Mouse (Mus musculus): ENCODE measurements around the gene Supt4a.

The Supt4a gene

DNA sequence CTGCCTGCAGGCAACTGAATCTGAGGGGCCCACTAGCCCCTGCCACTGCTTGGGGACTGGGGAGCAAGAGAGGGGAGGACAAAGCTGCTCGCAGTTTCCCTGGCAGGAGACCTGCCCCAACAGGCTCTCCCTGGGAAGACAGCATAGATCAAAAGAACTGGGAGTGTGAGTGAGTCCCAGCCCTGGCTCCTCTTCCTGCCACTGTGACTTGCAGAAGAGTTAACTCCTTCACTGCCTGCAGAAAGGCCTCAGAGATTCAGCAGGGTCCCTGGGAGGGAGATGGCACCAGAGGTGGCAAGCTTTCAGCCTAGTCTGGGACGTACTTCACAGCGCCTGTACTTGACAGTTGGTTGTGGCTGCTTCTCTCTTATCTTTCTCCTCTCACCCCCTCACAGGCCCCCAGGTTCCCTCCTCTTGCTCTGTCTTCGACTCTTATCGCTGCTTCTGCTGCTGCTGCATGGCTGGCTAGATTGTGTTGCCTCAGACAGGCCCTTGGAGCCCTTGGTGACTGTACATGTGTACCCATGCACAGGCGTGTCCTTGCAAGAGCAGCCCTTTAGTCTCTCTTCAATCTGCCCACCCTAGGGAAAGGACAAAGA lies 11.3 kb upstream of the Supt4a start:
- DNase-seq = no peak

GRCm38 (mm10) chr11:87727021-87727420 lies 10.3 kb upstream of the Supt4a start:
- DNase-seq = no peak

GRCm38 (mm10) chr11:87727471-87727870 lies 9.9 kb upstream of the Supt4a start:
- no peak for DNase-seq

GRCm38 (mm10) chr11:87728850-87729592 lies 8.3 kb upstream of the Supt4a start:
- DNase-seq = no peak

GRCm38 (mm10) chr11:87729593-87730185 lies 7.7 kb upstream of the Supt4a start:
- no peak for DNase-seq

- DNase-seq = no peak
Observed at GRCm38 (mm10) chr11:87730652-87731310, 6.6 kb upstream of the Supt4a start.

- DNase-seq = no peak
Observed at GRCm38 (mm10) chr11:87734346-87734745, 3.0 kb upstream of the Supt4a start.

DNA sequence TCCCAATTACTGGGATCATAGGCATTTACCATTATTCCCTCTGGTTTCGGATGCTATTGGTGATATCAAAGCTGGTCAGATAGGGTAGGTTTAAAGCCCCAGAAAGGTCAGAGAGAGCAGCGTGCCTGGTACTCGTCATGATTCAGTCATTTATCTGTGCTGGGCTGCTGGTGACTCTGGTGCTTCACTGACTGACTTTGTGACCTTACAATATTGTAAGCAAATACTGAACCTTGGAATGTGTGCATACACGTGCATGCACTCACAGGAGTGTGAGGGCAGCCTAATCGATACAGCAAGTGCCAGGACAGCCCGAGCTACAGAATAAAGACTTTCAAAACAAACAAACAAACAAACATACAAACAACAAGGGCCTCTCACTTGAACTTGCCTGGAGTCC lies 1.7 kb upstream of the Supt4a start:
- DNase-seq = no peak

DNA sequence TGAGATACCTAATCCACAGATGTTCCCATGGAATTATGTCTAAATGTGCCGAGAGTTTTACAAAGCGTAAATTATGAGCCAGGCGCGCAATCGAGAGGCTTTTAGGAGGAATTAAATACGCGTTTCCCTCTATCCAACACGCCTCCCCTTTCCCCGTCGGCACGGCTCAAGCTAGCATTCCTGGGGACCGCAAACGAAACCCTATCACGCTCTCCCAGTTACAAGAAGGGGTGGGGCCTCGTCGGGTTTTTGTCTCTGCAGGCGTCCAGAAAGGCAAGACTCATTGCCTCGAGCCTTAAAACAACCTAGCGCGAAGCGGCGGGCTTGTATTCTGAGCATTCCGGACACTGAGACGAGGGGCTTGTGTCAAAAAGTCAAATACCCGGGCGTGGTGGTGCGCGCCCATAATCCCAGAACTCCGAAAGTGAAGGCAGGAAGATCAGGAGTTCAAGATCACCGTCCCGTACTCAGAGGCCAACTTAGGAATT lies 661 bp upstream of the Supt4a start:
- peak; percentile 55 to 74 for DNase-seq

DNA sequence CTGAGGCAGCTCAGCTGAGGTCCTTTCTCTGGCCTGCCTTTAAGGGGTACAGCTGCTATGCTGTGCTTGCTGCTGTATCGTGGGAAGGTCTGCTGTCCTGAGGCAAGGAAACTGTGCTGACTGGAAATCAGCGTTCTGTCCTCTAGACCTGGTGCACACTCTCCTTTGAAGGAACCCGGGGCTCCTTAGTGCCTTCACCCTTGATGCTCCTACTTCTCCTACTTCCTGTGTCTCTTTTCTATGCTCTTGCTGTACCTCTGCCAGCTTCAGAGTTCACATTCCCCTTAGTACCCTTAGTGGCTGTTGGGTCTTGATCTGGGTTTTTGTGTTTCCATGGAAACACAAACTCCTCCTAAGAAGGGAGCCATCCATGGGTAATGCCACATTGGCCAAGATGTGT lies 6.3 kb downstream of the Supt4a start:
- no peak for DNase-seq

- DNase-seq = no peak
Observed at GRCm38 (mm10) chr11:87744964-87745363, 7.6 kb downstream of the Supt4a start.

GRCm38 (mm10) chr11:87745632-87746555 lies 8.5 kb downstream of the Supt4a start:
- DNase-seq = no peak

DNA sequence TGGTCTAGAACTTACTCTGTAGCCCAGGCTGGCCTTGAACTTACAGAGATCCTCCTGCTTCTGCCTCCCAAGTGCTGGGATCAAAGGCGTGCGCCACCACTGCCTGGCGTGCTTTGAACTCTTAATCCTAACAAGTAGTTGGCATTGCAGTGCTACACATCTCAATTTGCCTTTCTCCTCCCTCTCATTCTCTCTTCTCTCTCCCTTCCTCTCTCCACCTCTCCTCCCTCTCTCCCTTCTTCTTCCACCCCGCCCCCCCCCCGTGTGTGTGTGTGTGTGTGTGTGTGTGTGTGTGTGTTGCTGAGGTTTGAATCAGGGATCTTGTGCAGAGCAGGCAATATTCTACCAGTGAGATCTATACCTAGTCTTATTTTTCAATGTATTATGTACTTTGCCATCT lies 10.0 kb downstream of the Supt4a start:
- no peak for DNase-seq

DNA sequence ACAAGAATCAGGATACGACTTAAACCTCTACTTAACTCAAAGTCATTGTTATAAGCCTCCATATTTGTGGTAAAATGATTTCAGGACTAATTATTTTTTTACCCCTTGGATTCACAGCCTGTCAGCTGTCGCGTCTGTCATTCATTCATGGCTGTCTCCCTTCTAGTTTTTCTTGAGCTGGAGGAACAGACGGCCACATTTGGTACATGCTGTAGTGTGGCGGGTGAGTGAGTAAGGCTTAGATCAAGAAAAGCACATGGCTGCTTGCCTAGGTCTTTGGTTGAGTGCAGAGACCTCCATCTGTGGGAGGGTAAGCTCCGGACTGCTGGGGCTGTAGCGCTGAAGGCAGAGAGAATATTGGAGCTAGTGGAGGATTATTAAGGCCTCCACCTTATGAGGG lies 10.4 kb downstream of the Supt4a start:
- no peak for DNase-seq

GRCm38 (mm10) chr11:87748132-87749119 lies 11.1 kb downstream of the Supt4a start:
- DNase-seq = peak in 1 of 2 experiments; percentile 43

DNA sequence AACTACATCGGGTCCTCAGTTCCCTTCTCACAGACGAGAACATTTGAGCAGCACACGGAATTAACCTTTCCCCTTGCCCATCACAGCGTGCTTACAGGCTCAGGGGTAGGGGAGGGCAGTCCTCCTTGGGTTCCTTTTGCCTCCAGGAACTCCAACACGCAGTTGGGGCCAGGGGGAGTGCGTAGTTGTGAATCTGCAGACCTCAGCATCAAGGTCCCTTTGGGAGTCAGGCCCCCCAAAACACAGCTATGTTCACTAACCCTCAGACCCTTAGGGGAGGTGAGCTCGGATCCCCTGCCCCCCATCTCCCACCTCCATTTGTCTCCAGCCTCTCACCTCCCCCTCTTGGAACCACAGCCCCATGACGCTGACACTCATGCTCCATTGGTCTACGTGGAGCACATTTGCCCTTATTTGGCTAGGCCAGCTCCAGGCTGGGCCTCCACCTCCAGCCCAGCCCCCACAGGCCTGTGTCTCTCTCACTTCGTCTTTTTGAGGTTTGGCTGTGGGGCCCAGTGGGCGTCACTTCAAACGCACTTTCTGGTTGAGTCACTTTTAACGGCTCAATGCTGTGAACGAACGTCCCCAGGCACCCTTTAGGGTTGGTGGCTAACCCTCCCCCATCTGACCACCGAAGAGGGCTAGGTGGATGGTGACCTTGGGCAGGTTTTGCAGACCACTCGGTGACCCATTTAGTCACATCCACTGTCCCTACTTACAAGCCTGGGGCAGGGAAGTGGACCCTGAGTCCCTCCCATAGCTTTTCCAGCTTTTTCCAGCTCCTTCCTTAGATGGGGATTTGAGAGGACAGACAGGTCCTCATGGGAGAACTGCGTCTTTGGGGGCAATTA lies 12.1 kb downstream of the Supt4a start:
- DNase-seq = peak; percentile 30 to 50

DNA sequence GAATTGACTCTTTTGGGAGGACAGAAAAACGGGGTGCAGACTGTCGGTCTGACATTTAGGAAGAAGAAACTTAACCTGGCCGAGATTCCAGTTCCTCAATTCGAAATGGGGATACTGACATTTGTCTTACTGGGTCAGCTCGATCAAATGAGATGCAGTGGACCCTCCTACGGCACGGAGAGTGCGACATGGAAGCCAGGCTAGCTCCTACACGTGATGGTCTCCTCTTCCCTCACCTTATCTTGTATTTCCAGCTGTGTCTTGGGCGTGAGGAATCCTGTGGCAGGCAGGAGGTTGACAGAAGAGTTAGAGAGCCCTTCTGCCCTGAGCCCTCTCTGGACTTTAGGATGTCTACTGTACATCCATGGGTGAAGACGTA lies 12.7 kb downstream of the Supt4a start:
- no peak for DNase-seq

DNA sequence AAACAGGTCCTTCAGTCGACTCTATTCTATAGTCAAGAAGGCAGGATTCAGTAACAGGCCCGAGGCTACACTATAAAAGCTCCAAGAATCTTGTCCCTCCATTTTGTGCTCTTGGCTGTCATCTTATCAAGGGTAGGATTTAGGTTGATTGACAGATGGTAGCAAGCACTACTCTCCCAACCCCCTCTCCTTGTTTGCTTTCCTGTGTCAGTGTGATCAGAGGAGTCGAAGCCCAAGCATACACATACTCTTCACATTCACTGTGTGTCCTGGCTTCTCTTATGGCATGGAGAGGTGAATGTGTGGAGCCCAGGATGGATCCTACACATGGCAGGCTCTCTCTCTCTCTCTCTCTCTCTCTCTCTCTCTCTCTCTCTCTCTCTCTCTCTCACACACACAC lies 13.2 kb downstream of the Supt4a start:
- no peak for DNase-seq

- no peak for DNase-seq
Observed at GRCm38 (mm10) chr11:87751031-87751430, 13.7 kb downstream of the Supt4a start.

GRCm38 (mm10) chr11:87751491-87751966 lies 14.2 kb downstream of the Supt4a start:
- no peak for DNase-seq

All from kidney, postnatal 36 days (tissue).